In genomic region chr4:95318561-95318960, GRCm38 (mm10) we compare ENCODE assay signal across 10 mouse cellular contexts.
DNase-seq lines count a peak whose midpoint lies in the region; ATAC-seq and TF ChIP-seq lines count a peak whose summit lies in the region.
"Had no signal": no experiment of that assay in that cellular context is flagged by ENCODE, and none has a peak within 500 bp of the region (broad histone marks: within the 10 kb centered on the region; RNA-seq: fewer than 3 reads in every experiment).

No protein-coding gene starts in this region.

- no peak overlapping the region for H3K27ac ChIP-seq in lung, postnatal 0 days (ENCODE audit: low read length)
- peak overlapping the region; percentile 73 for H3K27ac ChIP-seq in heart, embryonic 12.5 days (ENCODE audit: poor library complexity, severe bottlenecking)
- H3K27ac ChIP-seq in small intestine, adult 2 months (ENCODE audit: insufficient read depth, low read depth, low read length): 0 out of 2 replicates have a peak overlapping the region, but pooled peaks have one; percentile 3
- no peak overlapping the region for H3K27ac ChIP-seq in kidney, embryonic 15.5 days
- H3K27ac ChIP-seq: midbrain, embryonic 12.5 days had no signal

- peak; percentile 20; the same call in 1 of the 2 replicates for ATAC-seq in lung, postnatal 0 days
- no peak for ATAC-seq in heart, embryonic 12.5 days (ENCODE audit: insufficient number of reproducible peaks, low FRiP score)
- ATAC-seq in kidney, embryonic 15.5 days (replicated peaks; ENCODE audit: low FRiP score): no peak; the same call in 1 of the 2 replicates

- 39% methylated on average over 1 of the region's 1 CpGs for WGBS in lung, postnatal 0 days
- WGBS in heart, embryonic 12.5 days: 13% methylated on average over 1 of the region's 1 CpGs
- WGBS in small intestine, adult 2 months: 23% methylated on average over 1 of the region's 1 CpGs
- WGBS in kidney, embryonic 15.5 days: 50% methylated on average over 1 of the region's 1 CpGs

- DNase-seq in lung, postnatal 0 days (ENCODE audit: low spot score): peak; percentile 58
- no peak for DNase-seq in lung, postnatal 14 days
- peak; percentile 12 for DNase-seq in embryo, embryonic 9.5 days (ENCODE audit: extremely low spot score)
- no peak for DNase-seq in frontal cortex, postnatal 25 days (ENCODE audit: low spot score in 2 of 2)
- no peak for DNase-seq in natural killer cell, adult 2 months (ENCODE audit: low spot score in 2 of 2)
- DNase-seq: right cerebral cortex, postnatal 25 days had no signal

- no peaks in the 10 kb centered on the region for H3K36me3 ChIP-seq in lung, postnatal 0 days (ENCODE audit: insufficient read depth, low read length)
- H3K36me3 ChIP-seq in heart, embryonic 12.5 days: no peaks in the 10 kb centered on the region
- H3K36me3 ChIP-seq in small intestine, adult 2 months (ENCODE audit: control insufficient read depth, insufficient read depth, low read length): no peaks in the 10 kb centered on the region
- H3K36me3 ChIP-seq in kidney, embryonic 15.5 days: no peaks in the 10 kb centered on the region
- H3K36me3 ChIP-seq: midbrain, embryonic 12.5 days had no signal

- peaks cover 10% of the 10 kb centered on the region; the same call in 1 of the 2 replicates for H3K4me1 ChIP-seq in lung, postnatal 0 days (ENCODE audit: insufficient read depth, low read depth, low read length)
- H3K4me1 ChIP-seq in heart, embryonic 12.5 days (replicated peaks): peaks cover 27% of the 10 kb centered on the region
- H3K4me1 ChIP-seq in small intestine, adult 2 months (ENCODE audit: control insufficient read depth, insufficient read depth, insufficient read length, low read length): peaks cover 10% of the 10 kb centered on the region
- peaks cover 22% of the 10 kb centered on the region for H3K4me1 ChIP-seq in kidney, embryonic 15.5 days

- no peak overlapping the region for H3K4me3 ChIP-seq in lung, postnatal 0 days (ENCODE audit: low read depth, low read length)
- H3K4me3 ChIP-seq in heart, embryonic 12.5 days: no peak overlapping the region
- H3K4me3 ChIP-seq in small intestine, adult 2 months (ENCODE audit: low read depth, low read length): no peak overlapping the region
- no peak overlapping the region for H3K4me3 ChIP-seq in kidney, embryonic 15.5 days (replicated peaks)
- H3K4me3 ChIP-seq: midbrain, embryonic 12.5 days had no signal

- TF ChIP-seq POLR2A in small intestine, adult 2 months (IDR thresholded peaks at IDR 0.05; ENCODE audit: low read depth, low read length): no peak

- H3K9me3 ChIP-seq in lung, postnatal 0 days (ENCODE audit: low read length): no peaks in the 10 kb centered on the region
- no peaks in the 10 kb centered on the region for H3K9me3 ChIP-seq in heart, embryonic 12.5 days (replicated peaks)
- H3K9me3 ChIP-seq in kidney, embryonic 15.5 days (replicated peaks): no peaks in the 10 kb centered on the region
- H3K9me3 ChIP-seq: midbrain, embryonic 12.5 days had no signal

- no peak for TF ChIP-seq EP300 in lung, postnatal 0 days (IDR thresholded peaks at IDR 0.05)

- no peak for TF ChIP-seq CTCF in lung, postnatal 0 days (IDR thresholded peaks at IDR 0.05)
- no peak for TF ChIP-seq CTCF in small intestine, adult 2 months (IDR thresholded peaks at IDR 0.05; ENCODE audit: extremely low read depth, insufficient read length, insufficient replicate concordance, low read depth, low read length)

- no peak overlapping the region for H3K9ac ChIP-seq in lung, postnatal 0 days (replicated peaks; ENCODE audit: low read depth)
- no peak overlapping the region for H3K9ac ChIP-seq in heart, embryonic 12.5 days
- H3K9ac ChIP-seq in kidney, embryonic 15.5 days: no peak overlapping the region
- H3K9ac ChIP-seq: midbrain, embryonic 12.5 days had no signal

- H3K4me2 ChIP-seq in lung, postnatal 0 days (replicated peaks; ENCODE audit: low read depth, low read length): no peak overlapping the region
- peak overlapping the region; percentile 38; the same call in 1 of the 2 replicates for H3K4me2 ChIP-seq in heart, embryonic 12.5 days
- H3K4me2 ChIP-seq in kidney, embryonic 15.5 days: no peak overlapping the region
- H3K4me2 ChIP-seq: midbrain, embryonic 12.5 days had no signal

- H3K27me3 ChIP-seq in lung, postnatal 0 days (replicated peaks; ENCODE audit: insufficient read depth, low read length): no peaks in the 10 kb centered on the region
- H3K27me3 ChIP-seq in heart, embryonic 12.5 days (replicated peaks): no peaks in the 10 kb centered on the region
- H3K27me3 ChIP-seq in small intestine, adult 2 months (ENCODE audit: control insufficient read depth, insufficient read depth, low read length): no peaks in the 10 kb centered on the region
- no peaks in the 10 kb centered on the region for H3K27me3 ChIP-seq in kidney, embryonic 15.5 days
- H3K27me3 ChIP-seq: midbrain, embryonic 12.5 days had no signal

Comparison
In these comparisons a context has a peak if more than half of its experiments do, and no peak if none do; other contexts are left out.
1. DNase-seq: peak in lung, postnatal 0 days (single experiment) and embryo, embryonic 9.5 days (single experiment); none in lung, postnatal 14 days (single experiment), frontal cortex, postnatal 25 days (0 of 2) and natural killer cell, adult 2 months (0 of 2).
2. H3K27ac ChIP-seq: peak in heart, embryonic 12.5 days (single experiment) and small intestine, adult 2 months (single experiment); none in lung, postnatal 0 days (single experiment) and kidney, embryonic 15.5 days (single experiment).